Mouse (Mus musculus): Measurements from ENCODE around the gene Rgs19.

Gene Rgs19

GRCm38 (mm10) chr2:181693339-181694280 is at the start of gene Rgs19:
Rgs19 (minus strand) TSS chr2:181693977.
- peak; percentile 67 to 83 for DNase-seq (ENCODE audit: low spot score in 2 of 2)

GRCm38 (mm10) chr2:181730051-181730450 is 36.3 kb upstream of the Rgs19 start:
- DNase-seq (ENCODE audit: low spot score in 2 of 2), result no peak

GRCm38 (mm10) chr2:181727659-181728262 is 34.0 kb upstream of the Rgs19 start:
- DNase-seq (ENCODE audit: low spot score in 2 of 2), result no peak

- DNase-seq (ENCODE audit: low spot score in 2 of 2), result peak in 1 of 2 experiments; percentile 31
Measured at GRCm38 (mm10) chr2:181722213-181722612, 28.4 kb upstream of the Rgs19 start.

GRCm38 (mm10) chr2:181721200-181721599 is 27.4 kb upstream of the Rgs19 start:
- no peak for DNase-seq (ENCODE audit: low spot score in 2 of 2)

GRCm38 (mm10) chr2:181720061-181720460 is 26.3 kb upstream of the Rgs19 start:
- no peak for DNase-seq (ENCODE audit: low spot score in 2 of 2)

- no peak for DNase-seq (ENCODE audit: low spot score in 2 of 2)
Measured at GRCm38 (mm10) chr2:181716991-181717390, 23.2 kb upstream of the Rgs19 start.

GRCm38 (mm10) chr2:181715382-181715781 is 21.6 kb upstream of the Rgs19 start:
- DNase-seq (ENCODE audit: low spot score in 2 of 2), result no peak

GRCm38 (mm10) chr2:181714903-181715326 is 21.1 kb upstream of the Rgs19 start, which contains the start of gene Oprl1:
Oprl1 (plus strand) TSS chr2:181715016.
- no peak for DNase-seq (ENCODE audit: low spot score in 2 of 2)

GRCm38 (mm10) chr2:181713749-181714148 is 20.0 kb upstream of the Rgs19 start:
- DNase-seq (ENCODE audit: low spot score in 2 of 2), result no peak

- no peak for DNase-seq (ENCODE audit: low spot score in 2 of 2)
Measured at GRCm38 (mm10) chr2:181706668-181707067, 12.9 kb upstream of the Rgs19 start.

GRCm38 (mm10) chr2:181698241-181698640 is 4.5 kb upstream of the Rgs19 start, which contains the start of gene Lkaaear1:
Lkaaear1 (minus strand) TSS chr2:181698442.
- DNase-seq (ENCODE audit: low spot score in 2 of 2), result no peak

- no peak for DNase-seq (ENCODE audit: low spot score in 2 of 2)
Measured at GRCm38 (mm10) chr2:181696801-181697420, 3.1 kb upstream of the Rgs19 start.

GRCm38 (mm10) chr2:181695776-181696175 is 2.0 kb upstream of the Rgs19 start:
- DNase-seq (ENCODE audit: low spot score in 2 of 2), result peak in 1 of 2 experiments; percentile 6

GRCm38 (mm10) chr2:181694581-181694980 is 804 bp upstream of the Rgs19 start:
- no peak for DNase-seq (ENCODE audit: low spot score in 2 of 2)

- DNase-seq (ENCODE audit: low spot score in 2 of 2), result peak in 1 of 2 experiments; percentile 8
Measured at GRCm38 (mm10) chr2:181692304-181692703, 1.5 kb downstream of the Rgs19 start.

- peak in 1 of 2 experiments; percentile 44 for DNase-seq (ENCODE audit: low spot score in 2 of 2)
Measured at GRCm38 (mm10) chr2:181691571-181691970, 2.2 kb downstream of the Rgs19 start.

- no peak for DNase-seq (ENCODE audit: low spot score in 2 of 2)
Measured at GRCm38 (mm10) chr2:181691083-181691482, 2.7 kb downstream of the Rgs19 start.

GRCm38 (mm10) chr2:181689466-181690160 is 4.2 kb downstream of the Rgs19 start:
- no peak for DNase-seq (ENCODE audit: low spot score in 2 of 2)

- peak in 1 of 2 experiments; percentile 11 for DNase-seq (ENCODE audit: low spot score in 2 of 2)
Measured at GRCm38 (mm10) chr2:181687586-181687985, 6.2 kb downstream of the Rgs19 start.

- DNase-seq (ENCODE audit: low spot score in 2 of 2), result no peak
Measured at GRCm38 (mm10) chr2:181685686-181686085, 8.1 kb downstream of the Rgs19 start.

Data from spleen, postnatal 10 days (tissue).